Mouse (Mus musculus) olfactory bulb, adult 2 months (tissue): ENCODE measurements around the gene Gm45618. TPM values are rescaled to one million over a fixed set of nuclear protein-coding genes. Genes with fewer than 3 reads are reported as not detected.
"Not testable (repeated sequence)": the region's sequence is repeated elsewhere in the genome, so short reads cannot be mapped to it uniquely, and the experiment has no call there.

Experiments
- H3K27ac ChIP-seq: fragments of 200-500 bp; 2 replicates; pipeline ENCODE4 v1.5.1; 2012; ENCODE audit warnings: low read depth, low read length; ENCODE audit not compliant: insufficient read depth
- H3K4me1 ChIP-seq: fragments of 200-500 bp; 2 replicates; pipeline ENCODE4 v1.6.1; 2012; ENCODE audit warnings: low read length; ENCODE audit not compliant: control insufficient read depth, insufficient read depth
- H3K4me3 ChIP-seq: fragments of 200-500 bp; 2 replicates; pipeline ENCODE4 v1.5.1; 2012; ENCODE audit warnings: mild to moderate bottlenecking, low read depth, low read length, moderate library complexity; ENCODE audit not compliant: insufficient read depth
- CTCF ChIP-seq: fragments of 200-500 bp; IDR thresholded peaks from 2 replicates; pipeline ENCODE4 v1.5.1; 2012; ENCODE audit warnings: low read depth, mild to moderate bottlenecking, low read length, moderate library complexity; ENCODE audit not compliant: insufficient read depth
- POLR2A ChIP-seq: fragments of 200-500 bp; IDR thresholded peaks from 2 replicates; pipeline ENCODE4 v1.6.1; 2012; ENCODE audit warnings: mild to moderate bottlenecking, low read depth, low read length, moderate library complexity; ENCODE audit not compliant: insufficient read depth
- WGBS: fragments of 180-500 bp; shearing (Covaris S2); methylation state at CpG from one replicate; pipeline ENCODE4 v1.1.7; 2018; 5-methylcytosine and 5-hydroxymethylcytosine counted together
- polyA plus RNA-seq: library from polyadenylated mRNA; stranded (reverse); fragments of >200 nt; gene quantifications from 2 replicates; pipeline ENCODE4 v1.2.4, GENCODE M21; 2012; ENCODE audit warnings: low replicate concordance; ENCODE audit not compliant: missing spikeins, insufficient read depth, insufficient read length

The Gm45618 gene
- polyA plus RNA-seq, 1 experiment = not detected

DNA sequence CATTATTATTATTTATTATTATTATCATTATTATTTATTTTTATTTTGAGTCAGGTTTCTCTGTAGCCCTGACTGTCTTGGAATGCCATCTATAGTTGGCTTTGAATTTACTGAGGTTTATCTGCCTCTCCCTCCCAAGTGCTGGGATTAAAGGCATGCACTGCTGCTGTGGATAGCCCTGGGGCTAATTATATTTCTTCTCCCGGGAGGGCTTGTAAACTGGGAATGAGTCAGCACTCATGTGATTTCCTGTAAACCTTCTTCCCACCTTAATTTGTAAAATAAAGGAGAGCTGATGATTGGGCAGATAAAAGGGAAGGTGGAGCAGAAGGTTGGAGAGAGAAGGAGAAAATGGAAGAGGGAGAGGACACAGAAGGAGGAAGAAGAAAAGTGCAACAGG lies 20.2 kb upstream of the Gm45618 start:
- TF ChIP-seq CTCF (no peak), POLR2A (no peak)
- Histone ChIP-seq H3K27ac (no peak overlapping the region), H3K4me3 (no peak overlapping the region), H3K4me1 (no peaks in the 10 kb centered on the region)
- WGBS = 8% methylated on average over 1 of the region's 1 CpGs

- H3K27ac ChIP-seq, H3K4me1 ChIP-seq, H3K4me3 ChIP-seq: not testable (repeated sequence)
- 53% methylated on average over 2 of the region's 2 CpGs for WGBS
These were observed 15.4 kb upstream of the Gm45618 start, which contains the start of gene Gm39115 for GRCm38 (mm10) chr7:142135934-142136333. Gene Gm39115 (minus strand): TSS chr7:142136034.

DNA sequence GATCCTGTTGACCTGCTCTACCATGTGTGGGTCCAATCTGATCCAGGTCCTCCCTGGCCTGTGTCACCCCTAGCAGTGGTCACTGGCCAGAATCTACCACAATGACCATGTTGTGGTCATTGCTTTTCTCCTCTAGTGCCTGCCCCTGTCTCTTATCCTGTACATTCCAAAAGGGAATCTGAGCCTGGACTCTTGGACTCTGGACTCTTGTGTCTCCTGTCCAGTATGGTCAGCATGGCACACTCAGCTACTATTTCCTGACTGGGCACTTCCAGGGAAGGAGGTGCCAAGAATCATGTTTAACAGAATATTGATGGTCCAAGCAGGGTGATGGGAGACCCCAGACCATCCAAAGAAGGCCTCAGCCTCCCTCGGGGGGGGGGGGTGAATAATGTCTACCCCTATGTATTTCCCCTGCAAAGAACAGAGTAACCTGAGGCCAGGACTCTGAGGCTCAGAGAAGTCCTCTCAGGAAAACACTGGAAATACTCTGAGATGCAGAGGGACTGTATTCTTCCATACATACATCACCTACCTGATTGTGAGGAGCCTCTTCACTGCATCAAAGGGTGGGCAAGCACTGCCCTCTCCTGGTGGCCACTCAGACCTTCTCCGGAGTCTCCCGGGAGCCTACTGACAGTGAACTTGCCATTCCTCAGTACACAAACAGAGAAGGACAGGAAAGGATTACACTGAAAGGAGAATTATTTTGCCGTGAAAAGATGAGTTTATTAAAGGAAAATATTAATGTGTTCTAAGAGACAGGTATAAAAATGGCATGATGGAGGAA lies 13.9 kb upstream of the Gm45618 start:
- H3K4me3 ChIP-seq = no peak overlapping the region
- H3K4me1 ChIP-seq = no peaks in the 10 kb centered on the region
- 62% methylated on average over 4 of the region's 4 CpGs for WGBS
- H3K27ac ChIP-seq = no peak overlapping the region
- TF ChIP-seq POLR2A = no peak
- TF ChIP-seq CTCF = no peak

GRCm38 (mm10) chr7:142128843-142129242 lies 8.3 kb upstream of the Gm45618 start:
- H3K4me3 ChIP-seq = no peak overlapping the region
- TF ChIP-seq POLR2A = no peak
- no peak for TF ChIP-seq CTCF
- 76% methylated on average over 4 of the region's 4 CpGs for WGBS
- H3K27ac ChIP-seq = no peak overlapping the region
- no peaks in the 10 kb centered on the region for H3K4me1 ChIP-seq

- no peak for TF ChIP-seq POLR2A
- WGBS = 35% methylated on average over 5 of the region's 5 CpGs
- H3K27ac ChIP-seq = no peak overlapping the region
- H3K4me1 ChIP-seq = no peaks in the 10 kb centered on the region
- no peak overlapping the region for H3K4me3 ChIP-seq
These were observed 897 bp downstream of the Gm45618 start for GRCm38 (mm10) chr7:142119632-142120031.

- 62% methylated on average over 5 of the region's 5 CpGs for WGBS
- Histone ChIP-seq H3K4me3 (no peak overlapping the region), H3K4me1 (no peaks in the 10 kb centered on the region), H3K27ac (no peak overlapping the region)
- TF ChIP-seq CTCF (no peak), POLR2A (no peak)
These were observed 15.8 kb downstream of the Gm45618 start for GRCm38 (mm10) chr7:142104747-142105146.

- no peak overlapping the region for H3K4me3 ChIP-seq
- 3% methylated on average over 9 of the region's 9 CpGs for WGBS
- peaks cover 13% of the 10 kb centered on the region for H3K4me1 ChIP-seq
- TF ChIP-seq POLR2A (no peak), CTCF (peak; percentile 92)
- no peak overlapping the region for H3K27ac ChIP-seq
These were observed 22.8 kb downstream of the Gm45618 start for GRCm38 (mm10) chr7:142097776-142098175.

- 79% methylated on average over 4 of the region's 4 CpGs for WGBS
- peaks cover 21% of the 10 kb centered on the region for H3K4me1 ChIP-seq
- TF ChIP-seq POLR2A (no peak), CTCF (no peak)
These were observed 23.8 kb downstream of the Gm45618 start for GRCm38 (mm10) chr7:142096701-142097100.

DNA sequence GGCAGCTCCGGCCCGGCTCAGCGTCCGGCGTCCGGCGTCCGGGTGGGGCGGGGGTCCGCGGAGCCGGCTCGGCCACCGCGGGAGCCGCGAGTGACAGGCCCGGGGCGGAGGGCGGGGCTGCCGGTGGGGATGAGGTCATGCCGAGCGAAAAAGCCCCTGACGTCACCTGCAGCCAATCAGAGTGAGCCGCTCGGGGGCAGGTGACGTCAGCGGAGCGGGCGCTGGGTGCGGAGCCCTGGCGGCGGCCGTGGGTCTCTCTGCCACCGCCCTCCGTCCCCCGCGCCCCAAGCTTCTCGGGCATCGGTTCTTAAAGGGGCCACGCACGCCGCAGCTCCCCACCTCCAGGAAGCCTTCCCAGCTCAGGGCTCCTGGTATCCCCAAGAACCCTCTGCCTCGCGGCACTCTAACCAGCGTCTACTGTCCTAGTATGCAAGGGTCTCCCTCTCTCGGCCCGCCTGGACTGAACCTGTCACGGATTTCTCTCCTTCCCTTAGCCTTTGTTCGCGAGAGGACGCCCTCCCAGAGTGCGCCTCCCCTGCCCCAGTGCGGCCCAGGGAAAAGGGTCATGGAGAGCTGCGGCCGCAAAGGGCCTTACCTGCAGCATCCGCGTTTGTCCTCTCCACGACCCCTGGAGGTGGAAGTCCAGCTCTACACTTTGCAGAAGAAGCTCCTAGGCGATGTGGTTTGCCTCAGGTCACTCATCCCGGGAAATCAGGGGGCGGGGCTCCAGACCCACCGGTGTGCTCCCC lies 25.2 kb downstream of the Gm45618 start, which contains the start of gene Dusp8:
Dusp8 (minus strand) TSS at position 661 of the 749 bp plus-strand sequence.
- no peak for TF ChIP-seq CTCF
- peak; percentile 54 for TF ChIP-seq POLR2A
- Histone ChIP-seq H3K27ac (peak within 1 kb of the TSS; percentile 99), H3K4me3 (peak within 1 kb of the TSS; percentile 98), H3K4me1 (peaks cover 33% of the 10 kb centered on the region)
- 4% methylated on average over 63 of the region's 63 CpGs for WGBS

More at GRCm38 (mm10) chr7:142096701-142097100, 23.8 kb downstream of the Gm45618 start:
- H3K27ac ChIP-seq = no peak overlapping the region
- no peak overlapping the region for H3K4me3 ChIP-seq
